Mouse (Mus musculus) liver, embryonic 11.5 days (tissue): Measurements from ENCODE around the gene Ppp2r5e. TPM values are rescaled to one million over a fixed set of nuclear protein-coding genes. Genes with fewer than 3 reads are reported as not detected.
"Not testable (repeated sequence)": the region's sequence is repeated elsewhere in the genome, so short reads cannot be mapped to it uniquely, and the experiment has no call there.

ENCODE experiments used
- ATAC-seq: fragments of 200-750 bp; cut with Nextera tagmentation; replicated peaks from 2 replicates; pipeline ENCODE4 v1.8.0; 2017; ENCODE audit warnings: moderate number of reproducible peaks, mild to moderate bottlenecking, moderate TSS enrichment, moderate library complexity; ENCODE audit not compliant: low FRiP score
- DNase-seq: peaks from one replicate; pipeline ENCODE4 v3.0.0-alpha.2; 2017; ENCODE audit warnings: low spot score
- H3K27ac ChIP-seq: fragments of 300-500 bp; sonication (generic); 2 replicates; pipeline ENCODE4 v1.5.1; 2014; ENCODE audit warnings: mild to moderate bottlenecking, low read depth, low read length, control low read depth
- H3K27me3 ChIP-seq: fragments of 300-500 bp; sonication (generic); replicated peaks from 2 replicates; pipeline ENCODE4 v1.6.1; 2014; ENCODE audit warnings: low read length, mixed read lengths; ENCODE audit not compliant: control insufficient read depth, insufficient read depth
- H3K36me3 ChIP-seq: fragments of 300-500 bp; sonication (generic); 2 replicates; pipeline ENCODE4 v1.6.1; 2014; ENCODE audit warnings: mild to moderate bottlenecking, low read length, moderate library complexity, mixed read lengths; ENCODE audit not compliant: control insufficient read depth, insufficient read depth
- H3K4me1 ChIP-seq: fragments of 300-500 bp; sonication (generic); replicated peaks from 2 replicates; pipeline ENCODE4 v1.6.1; 2014; ENCODE audit warnings: low read length, mixed read lengths; ENCODE audit not compliant: control insufficient read depth, insufficient read depth
- H3K4me2 ChIP-seq: fragments of 300-500 bp; sonication (generic); 2 replicates; pipeline ENCODE4 v1.6.1; 2014; ENCODE audit warnings: mild to moderate bottlenecking, control low read depth, moderate library complexity
- H3K4me3 ChIP-seq: fragments of 300-500 bp; sonication (generic); 2 replicates; pipeline ENCODE4 v1.5.1; 2014; ENCODE audit warnings: low read depth, low read length, control low read depth
- H3K9ac ChIP-seq: fragments of 300-500 bp; sonication (generic); 2 replicates; pipeline ENCODE4 v1.6.1; 2014; ENCODE audit warnings: low read depth, low read length, control low read depth
- H3K9me3 ChIP-seq: fragments of 300-500 bp; sonication (generic); 2 replicates; pipeline ENCODE4 v1.6.1; 2016; ENCODE audit warnings: low read length, inconsistent platforms, mixed read lengths; ENCODE audit not compliant: control insufficient read depth
- whole genome bisulfite sequencing: fragments of 180-500 bp; shearing (Covaris S2); extraction: QIAGEN DNeasy Blood & Tissue Kit; methylation state at CpG from one replicate; pipeline ENCODE4 v1.1.7; 2014; 5-methylcytosine and 5-hydroxymethylcytosine counted together
- polyA plus RNA-seq: library from polyadenylated mRNA; unstranded; fragments of >200 nt; fragmentation: Nextera tagmentation; extraction: Ambion mirVana; gene quantifications from 2 replicates; pipeline ENCODE4 v1.2.1, GENCODE M21; 2014

Ppp2r5e gene
- polyA plus RNA-seq, 1 experiment from 2014 or later, result 10.7 TPM

GRCm38 (mm10) chr12:75502664-75503063 is 93.4 kb downstream of the Ppp2r5e start:
- H3K4me1 ChIP-seq, result peaks cover 3% of the 10 kb centered on the region; the same call in 1 of the 2 replicates
- H3K36me3 ChIP-seq, result no peaks in the 10 kb centered on the region
- ATAC-seq (no peak), DNase-seq (no peak)
- H3K4me3 ChIP-seq, result no peak overlapping the region
- no peaks in the 10 kb centered on the region for H3K27me3 ChIP-seq
- H3K9ac ChIP-seq, result no peak overlapping the region
- no peak overlapping the region for H3K4me2 ChIP-seq
- no peaks in the 10 kb centered on the region for H3K9me3 ChIP-seq
- no peak overlapping the region for H3K27ac ChIP-seq
- WGBS, result 82% methylated on average over 4 of the region's 4 CpGs

GRCm38 (mm10) chr12:75497698-75498097 is 98.3 kb downstream of the Ppp2r5e start:
- Histone ChIP-seq H3K9ac (no peak overlapping the region), H3K4me2 (no peak overlapping the region), H3K27me3 (no peaks in the 10 kb centered on the region), H3K4me1 (peaks cover 5% of the 10 kb centered on the region; the same call in 1 of the 2 replicates), H3K36me3 (no peaks in the 10 kb centered on the region), H3K27ac (no peak overlapping the region), H3K9me3 (no peaks in the 10 kb centered on the region), H3K4me3 (no peak overlapping the region)
- ATAC-seq (no peak), DNase-seq (no peak)
- 90% methylated on average over 1 of the region's 1 CpGs for WGBS

- Histone ChIP-seq H3K9me3 (no peaks in the 10 kb centered on the region), H3K27me3 (no peaks in the 10 kb centered on the region), H3K4me1 (peaks cover 5% of the 10 kb centered on the region; the same call in 1 of the 2 replicates), H3K4me2 (no peak overlapping the region), H3K4me3 (no peak overlapping the region), H3K9ac (no peak overlapping the region), H3K27ac (no peak overlapping the region), H3K36me3 (no peaks in the 10 kb centered on the region)
- no peak for ATAC-seq
- 93% methylated on average over 3 of the region's 3 CpGs for WGBS
- no peak for DNase-seq
Observed at GRCm38 (mm10) chr12:75495636-75496035, 100.4 kb downstream of the Ppp2r5e start.

- WGBS, result 90% methylated on average over 3 of the region's 3 CpGs
- H3K9ac ChIP-seq, result no peak overlapping the region
- peaks cover 5% of the 10 kb centered on the region; the same call in 1 of the 2 replicates for H3K4me1 ChIP-seq
- no peaks in the 10 kb centered on the region for H3K36me3 ChIP-seq
- H3K4me2 ChIP-seq, result no peak overlapping the region
- H3K9me3 ChIP-seq, result no peaks in the 10 kb centered on the region
- DNase-seq (no peak), ATAC-seq (no peak)
- H3K4me3 ChIP-seq, result no peak overlapping the region
- H3K27ac ChIP-seq, result no peak overlapping the region
- no peaks in the 10 kb centered on the region for H3K27me3 ChIP-seq
Observed at GRCm38 (mm10) chr12:75494643-75495042, 101.4 kb downstream of the Ppp2r5e start.

GRCm38 (mm10) chr12:75492549-75493327 is 103.3 kb downstream of the Ppp2r5e start:
- Histone ChIP-seq H3K4me2 (no peak overlapping the region), H3K36me3 (no peaks in the 10 kb centered on the region), H3K27ac (no peak overlapping the region), H3K9me3 (no peaks in the 10 kb centered on the region), H3K4me3 (no peak overlapping the region), H3K4me1 (peaks cover 5% of the 10 kb centered on the region; the same call in 1 of the 2 replicates), H3K9ac (no peak overlapping the region), H3K27me3 (no peaks in the 10 kb centered on the region)
- WGBS, result 58% methylated on average over 3 of the region's 3 CpGs
- ATAC-seq, result no peak
- no peak for DNase-seq

GRCm38 (mm10) chr12:75492148-75492547 is 103.9 kb downstream of the Ppp2r5e start:
- DNase-seq, H3K9me3 ChIP-seq, H3K9ac ChIP-seq, H3K27ac ChIP-seq, H3K4me1 ChIP-seq, H3K4me2 ChIP-seq, H3K27me3 ChIP-seq, ATAC-seq, H3K36me3 ChIP-seq, H3K4me3 ChIP-seq: not testable (repeated sequence)
- 91% methylated on average over 3 of the region's 3 CpGs for WGBS

- DNase-seq (no peak), ATAC-seq (no peak)
- Histone ChIP-seq H3K27me3 (no peaks in the 10 kb centered on the region), H3K9me3 (no peaks in the 10 kb centered on the region), H3K27ac (no peak overlapping the region), H3K4me3 (no peak overlapping the region), H3K4me2 (no peak overlapping the region), H3K9ac (no peak overlapping the region), H3K4me1 (peaks cover 3% of the 10 kb centered on the region), H3K36me3 (no peaks in the 10 kb centered on the region)
- 88% methylated on average over 2 of the region's 2 CpGs for WGBS
Observed at GRCm38 (mm10) chr12:75487500-75487899, 108.5 kb downstream of the Ppp2r5e start.

GRCm38 (mm10) chr12:75486568-75487286 is 109.3 kb downstream of the Ppp2r5e start:
- no peak overlapping the region for H3K4me3 ChIP-seq
- no peak overlapping the region for H3K27ac ChIP-seq
- ATAC-seq (no peak), DNase-seq (no peak)
- no peaks in the 10 kb centered on the region for H3K27me3 ChIP-seq
- peaks cover 9% of the 10 kb centered on the region for H3K4me1 ChIP-seq
- 91% methylated on average over 3 of the region's 3 CpGs for WGBS
- no peaks in the 10 kb centered on the region for H3K9me3 ChIP-seq
- H3K9ac ChIP-seq, result no peak overlapping the region
- H3K4me2 ChIP-seq, result no peak overlapping the region
- H3K36me3 ChIP-seq, result no peaks in the 10 kb centered on the region
